Mouse (Mus musculus) MEL (cell line): Measurements from ENCODE around the gene Tmem253. TPM values are rescaled to one million over a fixed set of nuclear protein-coding genes. Genes with fewer than 3 reads are reported as not detected.
A peak's percentile ranks its signal among the peaks of the same experiment; 100 is the strongest.

Source experiments
- DNase-seq: peaks from one replicate; pipeline ENCODE4 v3.0.0; 2011; ENCODE audit warnings: low read depth, low spot score
- H3K27ac ChIP-seq: 2 replicates; pipeline ENCODE4 v1.5.1; 2012; ENCODE audit warnings: low read depth, mild to moderate bottlenecking, control low read depth, low read length, moderate library complexity; ENCODE audit not compliant: control insufficient read depth
- H3K27me3 ChIP-seq, 2 experiments: fragments of 150-350 bp in 1 of 2; sonication (generic) in 1 of 2; 2 replicates each; pipeline ENCODE4 v1.6.1; 2012; ENCODE audit warnings: low read length in 2 of 2, mild to moderate bottlenecking in 2 of 2, improper control_type of control experiment in 1 of 2, moderate library complexity in 1 of 2; ENCODE audit not compliant: insufficient read depth in 2 of 2, control insufficient read depth in 1 of 2
- H3K36me3 ChIP-seq, 2 experiments: 2 replicates each; pipeline ENCODE4 v1.6.1; 2012 to 2014; ENCODE audit warnings: low read length in 2 of 2, improper control_type of control experiment in 1 of 2, inconsistent platforms in 1 of 2, mild to moderate bottlenecking in 1 of 2; ENCODE audit not compliant: insufficient read depth in 2 of 2, control insufficient read depth in 1 of 2
- H3K4me1 ChIP-seq, 2 experiments: fragments of 150-350 bp in 1 of 2; sonication (generic) in 1 of 2; 2 replicates each; pipeline ENCODE4 v1.6.1; 2012; ENCODE audit warnings: low read length in 2 of 2, improper control_type of control experiment in 1 of 2, mild to moderate bottlenecking in 1 of 2; ENCODE audit not compliant: insufficient read depth in 2 of 2, control insufficient read depth in 1 of 2
- H3K4me3 ChIP-seq, 2 experiments: fragments of 150-350 bp in 1 of 2; sonication (generic) in 1 of 2; 2 replicates each; pipeline ENCODE4 v1.5.1; 2012; ENCODE audit warnings: low read depth in 2 of 2, low read length in 2 of 2, mild to moderate bottlenecking in 2 of 2, moderate library complexity in 2 of 2, control low read depth in 1 of 2, improper control_type of control experiment in 1 of 2; ENCODE audit not compliant: control insufficient read depth in 1 of 2, insufficient read depth in 1 of 2
- H3K79me2 ChIP-seq: 2 replicates; pipeline ENCODE4 v1.6.1; 2012; ENCODE audit warnings: mild to moderate bottlenecking, low read length, moderate library complexity; ENCODE audit not compliant: control insufficient read depth, poor library complexity, insufficient read depth
- H3K9ac ChIP-seq: 2 replicates; pipeline ENCODE4 v1.6.1; 2012; ENCODE audit warnings: low read depth, mild to moderate bottlenecking, control low read depth, low read length, moderate library complexity; ENCODE audit not compliant: control insufficient read depth, poor library complexity, severe bottlenecking
- H3K9me3 ChIP-seq: fragments of 150-350 bp; sonication (generic); replicated peaks from 2 replicates; pipeline ENCODE4 v1.6.1; 2012; ENCODE audit warnings: mild to moderate bottlenecking, low read length, improper control_type of control experiment, moderate library complexity; ENCODE audit not compliant: insufficient read depth
- BHLHE40 ChIP-seq: IDR thresholded peaks from 2 replicates; pipeline ENCODE4 v1.6.1; 2012; ENCODE audit warnings: low read depth, mild to moderate bottlenecking, inconsistent platforms, low read length, improper control_type of control experiment, borderline replicate concordance
- CTCF ChIP-seq, 3 experiments: IDR thresholded peaks in 2 of 3; conservative IDR thresholded peaks in 1 of 3; 2 replicates each; pipeline ENCODE4 v1.5.1; 2011 to 2012; ENCODE audit warnings: low read length in 3 of 3, low read depth in 2 of 3, mild to moderate bottlenecking in 2 of 3, improper control_type of control experiment in 1 of 3, inconsistent platforms in 1 of 3, mixed read lengths in 1 of 3, moderate library complexity in 1 of 3; ENCODE audit not compliant: control insufficient read depth in 1 of 3, insufficient read depth in 1 of 3, poor library complexity in 1 of 3, severe bottlenecking in 1 of 3
- ELF1 ChIP-seq: IDR thresholded peaks from 2 replicates; pipeline ENCODE4 v1.6.1; 2014; ENCODE audit warnings: low read depth, mild to moderate bottlenecking, inconsistent platforms, low read length, improper control_type of control experiment, moderate library complexity
- EP300 ChIP-seq, 2 experiments: IDR thresholded peaks; 2 replicates each; pipeline ENCODE4 v1.6.1; 2011; ENCODE audit warnings: improper control_type of control experiment in 2 of 2, low read length in 2 of 2, low read depth in 1 of 2, mild to moderate bottlenecking in 1 of 2
- GATA1 ChIP-seq: IDR thresholded peaks from 2 replicates; pipeline ENCODE4 v1.6.1; 2011; ENCODE audit warnings: low read depth, low read length, improper control_type of control experiment
- HCFC1 ChIP-seq: IDR thresholded peaks from 2 replicates; pipeline ENCODE4 v1.6.1; 2012; ENCODE audit warnings: low read depth, mild to moderate bottlenecking, inconsistent platforms, low read length, improper control_type of control experiment, moderate library complexity
- KAT2A ChIP-seq: conservative IDR thresholded peaks from 2 replicates; pipeline ENCODE4 v1.6.1; 2012; ENCODE audit warnings: low read depth, low read length, improper control_type of control experiment, inconsistent platforms
- MAFK ChIP-seq: IDR thresholded peaks from 2 replicates; pipeline ENCODE4 v1.6.1; 2011; ENCODE audit warnings: low read depth, mild to moderate bottlenecking, low read length, improper control_type of control experiment, borderline replicate concordance
- MXI1 ChIP-seq: IDR thresholded peaks from 2 replicates; pipeline ENCODE4 v1.6.1; 2011; ENCODE audit warnings: mild to moderate bottlenecking, low read depth, low read length, improper control_type of control experiment
- MYB ChIP-seq: IDR thresholded peaks from 2 replicates; pipeline ENCODE4 v1.6.1; 2011; ENCODE audit warnings: mild to moderate bottlenecking, low read depth, low read length, improper control_type of control experiment
- POLR2AphosphoS5 ChIP-seq: IDR thresholded peaks from 2 replicates; pipeline ENCODE4 v1.6.1; 2012; ENCODE audit warnings: low read depth, borderline replicate concordance, mild to moderate bottlenecking, inconsistent platforms, low read length, moderate library complexity, mixed read lengths
- RAD21 ChIP-seq: IDR thresholded peaks from 2 replicates; pipeline ENCODE4 v1.6.1; 2011; ENCODE audit warnings: mild to moderate bottlenecking, low read depth, low read length, improper control_type of control experiment
- SIN3A ChIP-seq: IDR thresholded peaks from 2 replicates; pipeline ENCODE4 v1.6.1; 2012; ENCODE audit warnings: low read length, improper control_type of control experiment, inconsistent platforms
- SMC3 ChIP-seq: IDR thresholded peaks from 2 replicates; pipeline ENCODE4 v1.6.1; 2011; ENCODE audit warnings: low read depth, low read length, improper control_type of control experiment
- TAL1 ChIP-seq: IDR thresholded peaks from 2 replicates; pipeline ENCODE4 v1.6.1; 2012; ENCODE audit warnings: mild to moderate bottlenecking, inconsistent platforms, low read length, moderate library complexity, mixed read lengths
- TBP ChIP-seq: IDR thresholded peaks from 2 replicates; pipeline ENCODE4 v1.8.0; 2011; ENCODE audit warnings: low read depth, low read length, improper control_type of control experiment
- UBTF ChIP-seq: IDR thresholded peaks from 2 replicates; pipeline ENCODE4 v1.6.1; 2012; ENCODE audit warnings: low read depth, mild to moderate bottlenecking, inconsistent platforms, low read length, improper control_type of control experiment, moderate library complexity, borderline replicate concordance; ENCODE audit not compliant: insufficient read depth
- USF1 ChIP-seq: IDR thresholded peaks from 2 replicates; pipeline ENCODE4 v1.6.1; 2014; ENCODE audit warnings: low read depth, mild to moderate bottlenecking, inconsistent platforms, low read length, improper control_type of control experiment, moderate library complexity
- polyA plus RNA-seq, 2 experiments: library from polyadenylated mRNA; stranded (reverse) in 1 of 2; unstranded in 1 of 2; fragments of >175 nt in 1 of 2; fragments of >200 nt in 1 of 2; gene quantifications; 2 replicates each; pipeline versions ENCODE4 v1.2.1 to v1.2.4; 2012; ENCODE audit warnings: low replicate concordance in 2 of 2, low read depth in 1 of 2; ENCODE audit not compliant: insufficient read length in 2 of 2, insufficient read depth in 1 of 2, missing spikeins in 1 of 2
- total RNA-seq: library from RNA; depleted of rRNA; stranded (reverse); fragments of 300-350 nt; gene quantifications from 2 replicates; pipeline ENCODE4 v1.2.3, GENCODE M21; 2012

Tmem253 gene
- total and polyA plus RNA-seq, 3 experiments: 0.46 to 3.6 TPM; not detected in 1

- Histone ChIP-seq H3K36me3 (peaks cover 0 to 22% of the 10 kb centered on the region in 2 experiments; a peak in 2 of 4 replicates), H3K79me2 (no peaks in the 10 kb centered on the region), H3K27me3 (no peaks in the 10 kb centered on the region), H3K27ac (peak overlapping the region; percentile 4; the same call in 1 of the 2 replicates), H3K9me3 (no peaks in the 10 kb centered on the region), H3K9ac (peak overlapping the region; percentile 53), H3K4me3 (peak overlapping the region; percentile 23 to 48), H3K4me1 (peaks cover 9 to 30% of the 10 kb centered on the region in 2 experiments)
- TF ChIP-seq MAFK (no peak), MXI1 (no peak; the same call in 1 of the 2 replicates), MYB (0 out of 2 replicates have a peak, but pooled peaks have one; percentile 24), ELF1 (no peak), USF1 (0 out of 2 replicates have a peak, but pooled peaks have one; percentile 13), EP300 (IDR thresholded peaks at IDR 0.05; ENCODE audit: low read depth in 1 of 2, low read length in 2 of 2) (peak; percentile 52 to 54), SIN3A (peak; percentile 51), SMC3 (peak; percentile 58), BHLHE40 (no peak), TAL1 (0 out of 2 replicates have a peak, but pooled peaks have one; percentile 19), KAT2A (no peak), UBTF (no peak), GATA1 (peak; percentile 64; the same call in 1 of the 2 replicates), POLR2AphosphoS5 (no peak), RAD21 (peak; percentile 62), HCFC1 (no peak), CTCF (IDR thresholded peaks at IDR 0.05 in 2 of 3, conservative IDR thresholded peaks at IDR 0.05 in 1 of 3; ENCODE audit: control insufficient read depth in 1 of 3, insufficient read depth in 1 of 3, low read depth in 2 of 3, low read length in 3 of 3, poor library complexity in 1 of 3, severe bottlenecking in 1 of 3) (peak; percentile 40 to 70 (median 69)), TBP (0 out of 2 replicates have a peak, but pooled peaks have one; percentile 25)
- peak; percentile 86 for DNase-seq
Measured at GRCm38 (mm10) chr14:52044901-52045678, 29.6 kb downstream of the Tmem253 start.

- no peaks in the 10 kb centered on the region for H3K27me3 ChIP-seq
- peaks cover 9 to 30% of the 10 kb centered on the region in 2 experiments for H3K4me1 ChIP-seq
- no peak for TF ChIP-seq SIN3A
Measured at GRCm38 (mm10) chr14:52045966-52046565, 30.6 kb downstream of the Tmem253 start.

More at GRCm38 (mm10) chr14:52045966-52046565, 30.6 kb downstream of the Tmem253 start:
- H3K9ac ChIP-seq: no peak overlapping the region; the same call in 1 of the 2 replicates
- no peaks in the 10 kb centered on the region for H3K9me3 ChIP-seq
- H3K27ac ChIP-seq: no peak overlapping the region
- DNase-seq: peak; percentile 33
- peak overlapping the region in 1 of 2 experiments; percentile 1; a peak in 2 of 4 replicates for H3K4me3 ChIP-seq
- H3K79me2 ChIP-seq: no peaks in the 10 kb centered on the region
- peaks cover 0 to 22% of the 10 kb centered on the region in 2 experiments; a peak in 2 of 4 replicates for H3K36me3 ChIP-seq
